Mouse (Mus musculus) kidney, postnatal 0 days (tissue): Measurements from ENCODE around the gene 1600015I10Rik. TPM values are rescaled to one million over a fixed set of nuclear protein-coding genes. Genes with fewer than 3 reads are reported as not detected.
"Not testable (repeated sequence)": the region's sequence is repeated elsewhere in the genome, so short reads cannot be mapped to it uniquely, and the experiment has no call there.

Source experiments
- ATAC-seq: fragments of 200-750 bp; cut with Nextera tagmentation; replicated peaks from 2 replicates; pipeline ENCODE4 v1.8.0; 2017; ENCODE audit warnings: low read depth, moderate number of reproducible peaks, moderate TSS enrichment, moderate library complexity; ENCODE audit not compliant: low FRiP score
- DNase-seq: peaks from one replicate; pipeline ENCODE4 v3.0.0-alpha.2; 2016; ENCODE audit warnings: low spot score
- H3K27ac ChIP-seq: fragments of 300-500 bp; sonication (generic); 2 replicates; pipeline ENCODE4 v1.5.1; 2014; ENCODE audit warnings: mild to moderate bottlenecking
- H3K27me3 ChIP-seq: fragments of 300-500 bp; sonication (generic); 2 replicates; pipeline ENCODE4 v1.6.1; 2014; ENCODE audit warnings: low read length, mixed read lengths; ENCODE audit not compliant: insufficient read depth
- H3K36me3 ChIP-seq: fragments of 300-500 bp; sonication (generic); 2 replicates; pipeline ENCODE4 v1.6.1; 2014; ENCODE audit warnings: low read length, mixed read lengths; ENCODE audit not compliant: insufficient read depth
- H3K4me1 ChIP-seq: fragments of 300-500 bp; sonication (generic); replicated peaks from 2 replicates; pipeline ENCODE4 v1.6.1; 2014; ENCODE audit warnings: antibody characterized with exemption, low read length, mixed read lengths; ENCODE audit not compliant: insufficient read depth
- H3K4me2 ChIP-seq: fragments of 300-500 bp; sonication (generic); 2 replicates; pipeline ENCODE4 v1.6.1; 2014; ENCODE audit warnings: mild to moderate bottlenecking, low read length, moderate library complexity, mixed read lengths
- H3K4me3 ChIP-seq: fragments of 300-500 bp; sonication (generic); replicated peaks from 2 replicates; pipeline ENCODE4 v1.5.1; 2014; ENCODE audit warnings: low read depth, low read length
- H3K9ac ChIP-seq: fragments of 300-500 bp; sonication (generic); 2 replicates; pipeline ENCODE4 v1.6.1; 2014; ENCODE audit warnings: low read depth, low read length
- H3K9me3 ChIP-seq: fragments of 300-500 bp; sonication (generic); replicated peaks from 2 replicates; pipeline ENCODE4 v1.6.1; 2016; ENCODE audit warnings: low read length, inconsistent platforms, mixed read lengths
- CTCF ChIP-seq: IDR thresholded peaks from 2 replicates; pipeline ENCODE4 v1.5.1; 2016; ENCODE audit warnings: antibody characterized with exemption, low read depth, mild to moderate bottlenecking, moderate library complexity
- WGBS: fragments of 180-500 bp; shearing (Covaris S2); extraction: QIAGEN DNeasy Blood & Tissue Kit; methylation state at CpG from one replicate; pipeline ENCODE4 v1.1.7; 2014; 5-methylcytosine and 5-hydroxymethylcytosine counted together
- polyA plus RNA-seq: library from polyadenylated mRNA; unstranded; fragments of >200 nt; fragmentation: Nextera tagmentation; extraction: Ambion mirVana; gene quantifications from 2 replicates; pipeline ENCODE4 v1.2.1, GENCODE M21; 2015

1600015I10Rik gene
- polyA plus RNA-seq, 1 experiment from 2014 or later = not detected

GRCm38 (mm10) chr6:48956785-48957184 lies 27.1 kb downstream of the 1600015I10Rik start:
- Histone ChIP-seq H3K4me3 (no peak overlapping the region), H3K27me3 (no peaks in the 10 kb centered on the region), H3K4me2 (no peak overlapping the region), H3K9ac (no peak overlapping the region), H3K27ac (no peak overlapping the region), H3K36me3 (no peaks in the 10 kb centered on the region), H3K4me1 (no peaks in the 10 kb centered on the region), H3K9me3 (no peaks in the 10 kb centered on the region)
- 84% methylated on average over 4 of the region's 4 CpGs for WGBS
- TF ChIP-seq CTCF = no peak
- ATAC-seq = no peak
- no peak for DNase-seq

- Histone ChIP-seq H3K9me3 (no peaks in the 10 kb centered on the region), H3K4me3 (no peak overlapping the region), H3K36me3 (no peaks in the 10 kb centered on the region), H3K27ac (no peak overlapping the region), H3K4me2 (no peak overlapping the region), H3K27me3 (no peaks in the 10 kb centered on the region), H3K9ac (no peak overlapping the region), H3K4me1 (no peaks in the 10 kb centered on the region)
- no peak for ATAC-seq
- WGBS = 33% methylated on average over 1 of the region's 1 CpGs
- DNase-seq = peak; percentile 67
- peak; percentile 81 for TF ChIP-seq CTCF
Observed at GRCm38 (mm10) chr6:48958053-48958452, 28.4 kb downstream of the 1600015I10Rik start.

GRCm38 (mm10) chr6:48959151-48959550 lies 29.5 kb downstream of the 1600015I10Rik start:
- TF ChIP-seq CTCF = peak; percentile 54
- H3K4me3 ChIP-seq, H3K36me3 ChIP-seq, H3K27ac ChIP-seq, H3K9me3 ChIP-seq, H3K4me2 ChIP-seq, H3K4me1 ChIP-seq, ATAC-seq, H3K27me3 ChIP-seq, H3K9ac ChIP-seq: not testable (repeated sequence)
- WGBS = 29% methylated on average over 7 of the region's 7 CpGs
- DNase-seq = peak; percentile 12

GRCm38 (mm10) chr6:48966696-48967095 lies 37.0 kb downstream of the 1600015I10Rik start:
- not testable (repeated sequence) for H3K4me3 ChIP-seq, H3K4me2 ChIP-seq, H3K27ac ChIP-seq, H3K9ac ChIP-seq, DNase-seq, H3K9me3 ChIP-seq, H3K36me3 ChIP-seq, ATAC-seq, H3K4me1 ChIP-seq, H3K27me3 ChIP-seq
- WGBS = 87% methylated on average over 5 of the region's 5 CpGs

- Histone ChIP-seq H3K27me3 (no peaks in the 10 kb centered on the region), H3K4me2 (no peak overlapping the region), H3K27ac (no peak overlapping the region), H3K9ac (no peak overlapping the region), H3K4me1 (no peaks in the 10 kb centered on the region), H3K4me3 (no peak overlapping the region), H3K9me3 (no peaks in the 10 kb centered on the region), H3K36me3 (no peaks in the 10 kb centered on the region)
- ATAC-seq (no peak), DNase-seq (no peak)
- TF ChIP-seq CTCF = no peak
Observed at GRCm38 (mm10) chr6:48967868-48968267, 38.2 kb downstream of the 1600015I10Rik start.

GRCm38 (mm10) chr6:48974663-48975062 lies 45.0 kb downstream of the 1600015I10Rik start, which contains the start of gene Doxl2:
TSS of gene Doxl2 (plus strand) at chr6:48974963.
- no peaks in the 10 kb centered on the region for H3K9me3 ChIP-seq
- 88% methylated on average over 2 of the region's 2 CpGs for WGBS
- H3K4me1 ChIP-seq = no peaks in the 10 kb centered on the region
- H3K27me3 ChIP-seq = no peaks in the 10 kb centered on the region
- no peaks in the 10 kb centered on the region for H3K36me3 ChIP-seq
- H3K4me3 ChIP-seq = no peak within 1 kb of the TSS
- no peak within 1 kb of the TSS for H3K9ac ChIP-seq
- DNase-seq (no peak), ATAC-seq (no peak)
- no peak within 1 kb of the TSS for H3K27ac ChIP-seq
- no peak for TF ChIP-seq CTCF
- no peak within 1 kb of the TSS for H3K4me2 ChIP-seq

GRCm38 (mm10) chr6:48979616-48980015 lies 49.9 kb downstream of the 1600015I10Rik start:
- WGBS = 62% methylated on average over 1 of the region's 1 CpGs
- ATAC-seq (no peak), DNase-seq (no peak)
- Histone ChIP-seq H3K9me3 (no peaks in the 10 kb centered on the region), H3K9ac (no peak overlapping the region), H3K4me1 (no peaks in the 10 kb centered on the region), H3K4me3 (no peak overlapping the region), H3K27ac (no peak overlapping the region), H3K36me3 (no peaks in the 10 kb centered on the region), H3K4me2 (no peak overlapping the region), H3K27me3 (no peaks in the 10 kb centered on the region)
- TF ChIP-seq CTCF = no peak
